Mouse (Mus musculus) hindlimb bud, embryonic 11.5 days (tissue): Measurements from ENCODE around the gene Gpr142.

Experiments used
- DNase-seq: peaks from one replicate; pipeline ENCODE4 v3.0.0-alpha.2; 2012; ENCODE audit warnings: low read depth, low spot score; ENCODE audit errors: extremely low spot score

The Gpr142 gene

GRCm38 (mm10) chr11:114797981-114798380 is 743 bp upstream of the Gpr142 start:
- DNase-seq: no peak

- no peak for DNase-seq
These were observed 3.2 kb downstream of the Gpr142 start for GRCm38 (mm10) chr11:114801906-114802305.

- no peak for DNase-seq
These were observed 4.0 kb downstream of the Gpr142 start for GRCm38 (mm10) chr11:114802540-114803267.

GRCm38 (mm10) chr11:114803990-114804389 is 5.3 kb downstream of the Gpr142 start:
- no peak for DNase-seq

- no peak for DNase-seq
These were observed 8.3 kb downstream of the Gpr142 start for GRCm38 (mm10) chr11:114807025-114807424.

GRCm38 (mm10) chr11:114807686-114808427 is 9.1 kb downstream of the Gpr142 start:
- no peak for DNase-seq

- DNase-seq: no peak
These were observed 10.6 kb downstream of the Gpr142 start for GRCm38 (mm10) chr11:114809371-114809770.

- no peak for DNase-seq
These were observed 11.6 kb downstream of the Gpr142 start for GRCm38 (mm10) chr11:114810344-114810743.

- no peak for DNase-seq
These were observed 14.1 kb downstream of the Gpr142 start for GRCm38 (mm10) chr11:114812731-114813240.

GRCm38 (mm10) chr11:114814873-114815592 is 16.3 kb downstream of the Gpr142 start:
- DNase-seq: no peak

GRCm38 (mm10) chr11:114816934-114817333 is 18.2 kb downstream of the Gpr142 start:
- no peak for DNase-seq

- DNase-seq: no peak
These were observed 19.5 kb downstream of the Gpr142 start for GRCm38 (mm10) chr11:114818185-114818584.

- no peak for DNase-seq
These were observed 20.4 kb downstream of the Gpr142 start for GRCm38 (mm10) chr11:114819110-114819509.

GRCm38 (mm10) chr11:114820444-114820843 is 21.7 kb downstream of the Gpr142 start:
- no peak for DNase-seq

- no peak for DNase-seq
These were observed 22.6 kb downstream of the Gpr142 start for GRCm38 (mm10) chr11:114821325-114821724.

GRCm38 (mm10) chr11:114822727-114823126 is 24.0 kb downstream of the Gpr142 start:
- no peak for DNase-seq

GRCm38 (mm10) chr11:114823199-114823725 is 24.5 kb downstream of the Gpr142 start:
- no peak for DNase-seq

GRCm38 (mm10) chr11:114826686-114827085 is 28.0 kb downstream of the Gpr142 start:
- no peak for DNase-seq

- DNase-seq: no peak
These were observed 31.0 kb downstream of the Gpr142 start for GRCm38 (mm10) chr11:114829499-114830432.

GRCm38 (mm10) chr11:114830433-114830773 is 31.7 kb downstream of the Gpr142 start:
- DNase-seq: no peak
